Mouse (Mus musculus): ENCODE data around the gene Galns. TPM values are rescaled to one million over a fixed set of nuclear protein-coding genes. Genes with fewer than 3 reads are reported as not detected.

Galns gene
- polyA plus RNA-seq, 1 experiment = not detected

GRCm38 (mm10) chr8:122546811-122547453, 64.3 kb downstream of the Galns start:
- Histone ChIP-seq H3K4me1 (ENCODE audit: control insufficient read depth, insufficient read depth, low read length) (peaks cover 34% of the 10 kb centered on the region), H3K27ac (ENCODE audit: insufficient read depth, low read depth, low read length) (no peak overlapping the region), H3K4me3 (ENCODE audit: insufficient read depth, low read depth, low read length) (no peak overlapping the region)
- TF ChIP-seq CTCF (IDR thresholded peaks at IDR 0.05; ENCODE audit: insufficient read depth, low read depth, low read length) = no peak
- TF ChIP-seq POLR2A (IDR thresholded peaks at IDR 0.05; ENCODE audit: insufficient read depth, low read depth, low read length) = no peak
- WGBS = 77% methylated on average over 24 of the region's 24 CpGs

- Histone ChIP-seq H3K27ac (ENCODE audit: insufficient read depth, low read depth, low read length) (no peak overlapping the region), H3K4me1 (ENCODE audit: control insufficient read depth, insufficient read depth, low read length) (peaks cover 31% of the 10 kb centered on the region), H3K4me3 (ENCODE audit: insufficient read depth, low read depth, low read length) (no peak overlapping the region)
- WGBS = 95% methylated on average over 6 of the region's 7 CpGs
- TF ChIP-seq CTCF (IDR thresholded peaks at IDR 0.05; ENCODE audit: insufficient read depth, low read depth, low read length) = no peak
- TF ChIP-seq POLR2A (IDR thresholded peaks at IDR 0.05; ENCODE audit: insufficient read depth, low read depth, low read length) = no peak
Measured at GRCm38 (mm10) chr8:122546066-122546755, 65.1 kb downstream of the Galns start.

DNA sequence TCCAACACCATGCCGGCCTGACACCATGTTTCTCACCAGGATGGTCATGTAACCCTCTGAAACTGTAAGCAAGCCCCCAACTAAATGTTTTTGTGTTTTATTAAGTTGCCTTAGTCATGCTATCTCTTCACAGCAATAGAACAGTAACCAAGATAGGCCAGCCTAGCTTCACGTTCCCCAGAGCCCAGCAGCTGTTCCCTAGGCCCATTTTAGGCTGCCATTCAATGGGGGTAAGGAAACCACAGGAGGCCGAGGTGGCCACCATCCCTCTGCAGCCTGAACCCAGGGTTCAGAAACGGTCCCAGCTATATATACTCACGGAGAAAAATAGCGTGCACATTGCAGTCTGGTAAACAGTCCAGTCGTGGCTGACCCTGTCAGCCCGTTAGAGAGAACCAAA, 67.1 kb downstream of the Galns start:
- H3K27ac ChIP-seq (ENCODE audit: insufficient read depth, low read depth, low read length) = no peak overlapping the region
- TF ChIP-seq POLR2A (IDR thresholded peaks at IDR 0.05; ENCODE audit: insufficient read depth, low read depth, low read length) = no peak
- no peak for TF ChIP-seq CTCF (IDR thresholded peaks at IDR 0.05; ENCODE audit: insufficient read depth, low read depth, low read length)
- 68% methylated on average over 8 of the region's 8 CpGs for WGBS
- H3K4me1 ChIP-seq (ENCODE audit: control insufficient read depth, insufficient read depth, low read length) = peaks cover 19% of the 10 kb centered on the region
- H3K4me3 ChIP-seq (ENCODE audit: insufficient read depth, low read depth, low read length) = no peak overlapping the region

GRCm38 (mm10) chr8:122538310-122539076, 72.8 kb downstream of the Galns start:
- Histone ChIP-seq H3K4me3 (ENCODE audit: insufficient read depth, low read depth, low read length) (no peak overlapping the region), H3K27ac (ENCODE audit: insufficient read depth, low read depth, low read length) (no peak overlapping the region), H3K4me1 (ENCODE audit: control insufficient read depth, insufficient read depth, low read length) (peaks cover 10% of the 10 kb centered on the region)
- 85% methylated on average over 9 of the region's 9 CpGs for WGBS
- TF ChIP-seq CTCF (IDR thresholded peaks at IDR 0.05; ENCODE audit: insufficient read depth, low read depth, low read length) (no peak), POLR2A (IDR thresholded peaks at IDR 0.05; ENCODE audit: insufficient read depth, low read depth, low read length) (no peak)

GRCm38 (mm10) chr8:122537812-122538211, 73.5 kb downstream of the Galns start:
- no peak overlapping the region for H3K4me3 ChIP-seq (ENCODE audit: insufficient read depth, low read depth, low read length)
- H3K4me1 ChIP-seq (ENCODE audit: control insufficient read depth, insufficient read depth, low read length) = peaks cover 10% of the 10 kb centered on the region
- 90% methylated on average over 2 of the region's 2 CpGs for WGBS
- no peak overlapping the region for H3K27ac ChIP-seq (ENCODE audit: insufficient read depth, low read depth, low read length)
- TF ChIP-seq POLR2A (IDR thresholded peaks at IDR 0.05; ENCODE audit: insufficient read depth, low read depth, low read length) = no peak
- no peak for TF ChIP-seq CTCF (IDR thresholded peaks at IDR 0.05; ENCODE audit: insufficient read depth, low read depth, low read length)

DNA sequence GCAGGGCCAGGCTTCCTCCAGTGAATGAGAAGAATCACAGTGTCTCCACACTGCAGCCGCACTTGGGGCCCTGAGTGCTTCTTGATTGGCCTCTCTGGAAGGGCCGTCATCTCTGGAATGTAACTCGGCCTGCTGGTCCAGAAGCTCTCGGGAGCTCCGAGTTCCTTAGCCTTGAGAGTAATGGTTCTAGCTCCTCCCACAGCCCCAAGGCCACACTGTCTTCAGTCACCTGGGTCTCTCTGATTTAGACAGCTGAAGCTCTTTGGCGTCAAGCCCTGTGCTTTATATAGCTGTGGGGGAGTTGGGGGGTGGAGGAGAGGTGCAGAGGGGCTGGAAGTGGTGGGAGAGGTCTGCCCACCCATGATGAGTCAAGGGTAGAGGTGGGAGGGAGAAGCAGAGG, 74.2 kb downstream of the Galns start:
- WGBS = 55% methylated on average over 6 of the region's 6 CpGs

GRCm38 (mm10) chr8:122531312-122531711, 80.0 kb downstream of the Galns start:
- 82% methylated on average over 8 of the region's 8 CpGs for WGBS
- Histone ChIP-seq H3K4me3 (ENCODE audit: insufficient read depth, low read depth, low read length) (no peak overlapping the region), H3K4me1 (ENCODE audit: control insufficient read depth, insufficient read depth, low read length) (no peaks in the 10 kb centered on the region), H3K27ac (ENCODE audit: insufficient read depth, low read depth, low read length) (no peak overlapping the region)
- no peak for TF ChIP-seq POLR2A (IDR thresholded peaks at IDR 0.05; ENCODE audit: insufficient read depth, low read depth, low read length)
- no peak for TF ChIP-seq CTCF (IDR thresholded peaks at IDR 0.05; ENCODE audit: insufficient read depth, low read depth, low read length)

More for the DNA sequence above, 74.2 kb downstream of the Galns start:
- no peak for TF ChIP-seq CTCF (IDR thresholded peaks at IDR 0.05; ENCODE audit: insufficient read depth, low read depth, low read length)
- TF ChIP-seq POLR2A (IDR thresholded peaks at IDR 0.05; ENCODE audit: insufficient read depth, low read depth, low read length) = no peak
- H3K27ac ChIP-seq (ENCODE audit: insufficient read depth, low read depth, low read length) = no peak overlapping the region
- H3K4me3 ChIP-seq (ENCODE audit: insufficient read depth, low read depth, low read length) = no peak overlapping the region
- peaks cover 10% of the 10 kb centered on the region for H3K4me1 ChIP-seq (ENCODE audit: control insufficient read depth, insufficient read depth, low read length)

DNA sequence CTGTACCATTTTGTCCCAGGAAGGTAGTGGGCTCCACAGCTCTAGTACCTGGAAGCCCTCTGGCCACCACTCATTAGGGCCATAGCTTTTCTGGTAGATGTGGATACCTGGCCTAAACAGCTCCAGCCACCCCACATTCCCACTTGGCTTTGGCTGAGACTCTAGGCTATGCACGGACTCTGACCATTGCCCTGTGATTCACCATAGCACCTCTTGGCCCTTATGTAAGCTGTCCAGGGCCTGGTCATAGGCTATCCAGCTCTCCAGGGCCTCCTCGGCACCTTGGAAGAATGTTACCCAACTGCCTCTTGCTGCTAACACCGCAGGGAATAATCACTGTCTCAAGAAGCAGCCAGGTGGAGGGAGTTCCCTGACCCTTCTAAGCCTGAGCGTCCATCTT, 82.1 kb downstream of the Galns start:
- Histone ChIP-seq H3K27ac (ENCODE audit: insufficient read depth, low read depth, low read length) (no peak overlapping the region), H3K4me1 (ENCODE audit: control insufficient read depth, insufficient read depth, low read length) (peaks cover 6% of the 10 kb centered on the region), H3K4me3 (ENCODE audit: insufficient read depth, low read depth, low read length) (no peak overlapping the region)
- WGBS = 92% methylated on average over 4 of the region's 4 CpGs
- TF ChIP-seq CTCF (IDR thresholded peaks at IDR 0.05; ENCODE audit: insufficient read depth, low read depth, low read length) = no peak
- TF ChIP-seq POLR2A (IDR thresholded peaks at IDR 0.05; ENCODE audit: insufficient read depth, low read depth, low read length) = no peak

Other genes with a start within 250 kb of the Galns start
- not detected in 2 replicates for gene Zc3h18, start 234.9 kb downstream of the Galns start, polyA plus RNA-seq (2012; ENCODE audit: insufficient read depth, insufficient read length, low replicate concordance, missing spikeins)
- gene Il17c, start 189.4 kb downstream of the Galns start, polyA plus RNA-seq (2012; ENCODE audit: insufficient read depth, insufficient read length, low replicate concordance, missing spikeins) = not detected in 2 replicates
- gene Cyba, start 178.5 kb downstream of the Galns start, polyA plus RNA-seq (2012; ENCODE audit: insufficient read depth, insufficient read length, low replicate concordance, missing spikeins) = not detected in 2 replicates
- not detected in 2 replicates for gene Mvd, start 168.0 kb downstream of the Galns start, polyA plus RNA-seq (2012; ENCODE audit: insufficient read depth, insufficient read length, low replicate concordance, missing spikeins)
- not detected in 2 replicates for gene Snai3, start 150.7 kb downstream of the Galns start, polyA plus RNA-seq (2012; ENCODE audit: insufficient read depth, insufficient read length, low replicate concordance, missing spikeins)
- gene Rnf166, start 135.4 kb downstream of the Galns start, polyA plus RNA-seq (2012; ENCODE audit: insufficient read depth, insufficient read length, low replicate concordance, missing spikeins) = not detected in 2 replicates
- not detected in 2 replicates for gene Ctu2, start 135.3 kb downstream of the Galns start, polyA plus RNA-seq (2012; ENCODE audit: insufficient read depth, insufficient read length, low replicate concordance, missing spikeins)
- not detected in 2 replicates for gene Piezo1, start 60.1 kb downstream of the Galns start, polyA plus RNA-seq (2012; ENCODE audit: insufficient read depth, insufficient read length, low replicate concordance, missing spikeins)
- gene Cdt1, start 43.4 kb downstream of the Galns start, polyA plus RNA-seq (2012; ENCODE audit: insufficient read depth, insufficient read length, low replicate concordance, missing spikeins) = not detected in 2 replicates
- not detected in 2 replicates for gene Aprt, start 34.6 kb downstream of the Galns start, polyA plus RNA-seq (2012; ENCODE audit: insufficient read depth, insufficient read length, low replicate concordance, missing spikeins)
- gene Trappc2l, start 177 bp upstream of the Galns start, polyA plus RNA-seq (2012; ENCODE audit: insufficient read depth, insufficient read length, low replicate concordance, missing spikeins) = not detected in 2 replicates
- not detected in 2 replicates for gene Pabpn1l, start 11.3 kb upstream of the Galns start, polyA plus RNA-seq (2012; ENCODE audit: insufficient read depth, insufficient read length, low replicate concordance, missing spikeins)
- not detected in 2 replicates for gene Cbfa2t3, start 87.6 kb upstream of the Galns start, polyA plus RNA-seq (2012; ENCODE audit: insufficient read depth, insufficient read length, low replicate concordance, missing spikeins)
- not detected in 2 replicates for gene Acsf3, start 164.0 kb upstream of the Galns start, polyA plus RNA-seq (2012; ENCODE audit: insufficient read depth, insufficient read length, low replicate concordance, missing spikeins)
- gene Cdh15, start 236.5 kb upstream of the Galns start, polyA plus RNA-seq (2012; ENCODE audit: insufficient read depth, insufficient read length, low replicate concordance, missing spikeins) = not detected in 2 replicates

Data from olfactory bulb, adult 2 months (tissue).